Mouse (Mus musculus) activated CD4-positive, CD25-positive, alpha-beta regulatory T cell, adult 4 months (primary cell): ENCODE results near the gene Cage1. TPM values are rescaled to one million over a fixed set of nuclear protein-coding genes. Genes with fewer than 3 reads are reported as not detected.

Source experiments
- ATAC-seq: one replicate; pipeline ENCODE4 v1.8.0; 2017
- polyA plus RNA-seq, 2 experiments: library from polyadenylated mRNA; unstranded; fragments of 100-300 nt; shearing (Covaris generic); gene quantifications; one replicate each; pipeline ENCODE4 v1.2.1; 2017

The Cage1 gene
- polyA plus RNA-seq, 2 experiments from 2014 or later: 1.5 to 2.4 TPM

DNA sequence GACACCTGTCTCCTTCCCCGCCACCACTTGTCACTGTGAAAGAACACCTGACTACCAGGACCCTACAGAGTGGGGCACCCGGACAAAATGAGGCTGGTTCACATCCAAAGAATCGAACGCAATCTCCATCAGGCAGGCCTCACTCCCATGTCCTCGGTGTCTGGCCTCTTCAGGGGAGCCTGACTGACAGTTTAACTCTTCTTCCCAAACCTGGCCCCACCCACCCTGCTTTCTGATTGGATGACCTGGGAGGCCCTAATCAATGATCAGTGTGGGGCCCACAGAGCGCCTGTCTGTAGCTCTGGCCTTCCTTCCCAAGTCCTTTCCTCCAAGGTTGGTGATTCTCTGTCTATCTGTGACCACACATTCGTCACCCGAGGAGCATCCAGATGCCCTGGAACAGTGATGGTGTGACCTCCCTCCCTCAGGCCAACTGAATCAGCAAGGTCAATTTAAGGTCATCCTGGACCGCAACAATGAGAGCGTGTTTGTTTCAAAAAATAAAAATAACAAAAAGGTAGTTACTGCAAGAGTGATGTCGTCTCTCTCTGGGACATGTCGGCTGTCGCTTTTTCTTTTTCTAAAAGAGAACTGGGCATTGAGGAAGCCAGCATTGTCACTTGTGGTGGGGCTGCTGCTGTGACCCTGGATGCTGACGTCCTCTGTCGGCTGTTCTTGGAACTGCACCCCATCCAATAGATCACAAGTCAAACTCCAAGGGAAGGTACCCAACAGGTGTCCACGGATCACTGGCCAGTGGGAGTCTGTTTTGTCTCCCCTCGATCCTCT is 71.5 kb downstream of the Cage1 start:
- no peak for ATAC-seq

DNA sequence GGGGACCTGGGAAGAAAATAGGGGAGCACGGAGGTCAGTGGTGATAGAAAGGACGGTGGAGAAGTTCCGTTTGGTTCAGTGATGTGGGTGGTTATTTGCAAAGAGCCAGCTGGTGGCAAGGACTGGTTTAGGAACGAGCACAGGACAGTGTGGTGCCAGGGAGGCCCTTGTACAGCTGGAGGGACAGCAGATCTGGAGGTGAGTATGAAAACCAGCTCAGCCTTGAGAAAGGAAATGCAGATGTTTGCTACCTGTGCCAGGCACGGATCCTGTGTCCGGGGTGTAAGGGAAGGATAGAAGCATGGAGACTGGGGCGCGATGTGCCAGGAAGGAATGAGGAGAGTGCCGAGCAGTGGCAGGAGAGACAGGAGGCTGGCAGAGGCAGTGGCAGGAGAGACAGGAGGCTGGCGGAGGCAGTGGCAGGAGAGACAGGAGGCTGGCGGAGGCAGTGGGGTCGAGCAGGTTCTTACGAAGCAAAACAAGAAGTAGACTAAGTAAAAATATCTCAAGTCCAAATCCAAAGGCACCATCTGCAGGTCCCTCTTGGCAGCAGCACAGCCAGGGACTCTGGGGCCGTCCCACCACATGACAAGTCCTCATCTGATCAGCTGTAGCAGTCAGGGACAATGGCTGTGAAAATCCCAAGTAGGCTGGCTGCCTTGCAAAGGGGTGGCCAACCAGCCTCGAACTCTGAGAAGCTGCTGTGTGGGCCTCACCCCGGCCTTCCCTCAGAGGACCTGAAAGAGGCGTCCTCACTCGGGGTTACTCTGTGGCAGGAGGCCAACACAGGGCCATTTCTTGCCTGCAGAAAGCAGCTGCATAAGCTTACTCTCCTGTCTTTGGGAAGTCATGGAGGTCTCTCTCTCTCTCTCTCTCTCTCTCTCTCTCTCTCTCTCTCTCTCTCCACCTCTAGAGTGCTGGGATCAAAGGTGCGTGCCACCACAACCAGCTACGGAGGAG is 72.5 kb downstream of the Cage1 start:
- ATAC-seq: no peak

DNA sequence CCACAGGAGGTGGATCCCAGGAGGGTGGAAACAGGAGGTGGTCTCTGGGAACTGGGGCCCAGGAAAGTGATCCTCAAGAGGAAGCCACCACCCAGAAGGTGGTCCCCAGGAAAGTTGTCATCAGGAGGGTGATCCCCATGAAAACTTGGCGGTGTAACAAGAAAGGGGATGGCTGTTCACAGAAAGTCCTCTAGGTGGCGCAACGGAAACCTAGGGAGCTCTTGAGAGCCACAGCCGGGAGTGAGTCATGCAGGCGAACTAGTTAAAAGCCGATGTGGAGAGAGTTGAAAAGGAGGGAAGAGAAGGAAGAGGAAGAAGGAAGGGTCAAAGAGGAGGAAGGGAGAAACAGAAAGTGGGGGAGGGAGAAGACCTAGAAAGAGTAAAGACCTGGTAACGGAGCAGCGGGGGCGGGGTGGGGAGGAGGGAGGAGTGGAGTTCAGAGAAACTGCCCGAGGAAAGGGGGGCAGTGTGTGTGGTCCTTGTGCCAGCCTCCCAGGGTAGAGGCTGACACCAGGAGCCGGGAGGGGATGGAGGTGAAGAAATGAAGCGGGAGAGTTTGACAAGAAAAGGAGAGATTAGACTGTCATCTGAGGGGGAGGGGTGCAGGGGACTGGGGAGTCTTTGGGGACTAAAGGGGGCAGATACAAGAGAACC is 73.4 kb downstream of the Cage1 start:
- peak; percentile 83 for ATAC-seq

DNA sequence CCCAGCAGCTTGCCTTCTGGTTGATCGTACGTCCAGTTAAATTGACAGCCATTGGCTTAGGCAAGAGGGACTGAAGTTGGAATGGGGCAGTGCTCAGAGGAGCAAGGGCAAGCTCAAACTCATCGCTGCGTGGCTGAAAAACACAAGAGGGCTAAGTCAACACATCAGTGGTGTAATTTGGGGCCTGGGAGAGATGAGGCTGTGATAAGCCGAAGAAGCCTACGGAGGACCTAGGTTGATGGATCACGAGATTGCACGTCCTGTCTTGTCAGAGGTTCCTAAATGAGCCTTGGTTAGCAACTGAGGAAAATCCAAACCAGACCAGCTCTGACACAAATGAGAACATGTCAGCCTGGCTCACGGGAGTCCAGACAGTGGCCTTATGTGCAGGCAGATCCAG is 74.3 kb downstream of the Cage1 start:
- ATAC-seq: no peak

DNA sequence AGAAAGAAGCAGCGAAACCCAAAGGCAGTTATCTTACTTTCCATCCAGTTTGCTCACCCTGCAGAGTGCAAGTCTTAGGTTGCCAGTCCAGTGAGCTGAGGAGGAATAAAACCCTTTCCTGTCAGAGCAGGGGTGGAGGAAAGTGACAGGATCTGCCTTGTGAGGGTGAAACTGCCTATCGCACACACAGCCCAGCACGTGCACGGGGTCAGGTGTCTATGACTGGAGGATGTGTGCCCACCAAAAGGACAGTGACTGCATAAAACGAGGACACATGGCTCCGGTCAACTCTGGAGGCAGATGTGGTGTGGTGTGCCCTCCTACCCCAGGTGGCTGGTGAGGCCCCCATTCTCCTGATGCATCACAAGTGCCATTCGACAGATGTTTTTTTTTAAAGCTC is 76.9 kb downstream of the Cage1 start:
- ATAC-seq: no peak

DNA sequence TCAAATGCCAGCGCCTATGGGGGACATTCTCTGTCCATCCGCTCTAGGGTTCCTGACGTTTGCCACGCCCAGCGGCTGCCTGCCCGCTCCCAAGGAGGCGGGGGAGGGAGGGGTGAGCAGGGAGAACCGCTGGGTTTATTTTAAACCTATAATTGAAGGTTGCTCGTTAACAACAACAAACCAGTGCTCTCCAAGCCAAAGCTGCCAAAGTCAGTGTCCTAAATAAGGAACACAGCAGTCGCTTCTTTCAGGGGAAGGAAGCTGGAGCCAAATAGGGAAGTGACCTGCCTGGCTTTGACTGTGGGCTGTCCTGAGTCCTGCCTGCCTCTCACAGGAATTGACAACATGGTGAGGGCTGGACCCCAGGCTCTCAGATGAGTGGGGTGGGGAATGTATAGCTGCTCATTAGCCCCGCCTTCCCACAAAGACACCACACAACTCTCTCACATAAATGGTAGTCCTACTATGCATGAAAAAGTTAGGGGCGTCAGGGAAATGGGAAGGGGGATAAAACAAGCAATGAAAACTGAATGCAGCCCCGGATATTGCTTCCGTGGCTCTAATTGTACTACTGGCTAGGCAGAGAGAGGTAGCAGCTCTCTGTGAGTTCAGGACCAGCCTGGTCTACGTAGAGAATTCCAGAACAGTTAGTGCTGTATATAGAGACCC is 77.5 kb downstream of the Cage1 start:
- ATAC-seq: no peak

DNA sequence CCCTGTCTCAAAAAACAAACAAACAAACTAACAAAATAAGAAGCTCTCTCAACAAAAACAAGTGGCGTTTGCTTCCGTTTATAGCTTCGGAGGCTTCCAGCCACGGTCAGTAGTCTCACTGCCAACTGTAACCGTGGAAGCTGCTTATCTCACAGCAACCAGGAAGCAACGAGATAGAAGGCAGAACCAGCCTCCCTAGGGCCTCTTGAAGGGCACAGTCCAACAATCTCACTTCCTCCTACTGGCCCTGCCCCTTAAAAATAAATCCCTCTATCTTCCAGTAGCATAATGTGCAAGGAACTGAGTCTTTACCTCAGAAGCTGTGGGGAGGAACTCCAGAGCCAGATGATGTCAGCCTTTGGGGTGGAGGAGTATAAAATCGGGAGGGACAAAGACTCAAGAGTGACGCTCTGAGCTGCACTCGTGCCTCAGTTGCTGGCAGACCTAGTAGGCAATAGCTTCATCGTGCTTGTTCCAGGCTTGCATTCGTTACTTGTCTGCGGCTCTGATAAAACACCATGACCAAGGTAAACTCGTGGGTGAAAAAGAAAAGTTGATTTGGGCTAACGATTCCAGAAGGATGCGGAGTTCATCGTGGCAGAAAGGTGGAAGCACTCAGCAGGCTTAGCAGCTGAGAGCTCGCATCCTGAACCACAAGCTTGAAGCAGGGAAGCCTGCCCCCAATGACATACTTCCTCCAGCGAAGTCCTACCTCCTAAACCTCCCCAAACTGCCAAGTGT is 78.2 kb downstream of the Cage1 start:
- ATAC-seq: no peak

Other genes with a start within 250 kb of the Cage1 start
- gene Ssr1, start 42.9 kb downstream of the Cage1 start, polyA plus RNA-seq: 100 to 1,000 TPM; 109 to 123 TPM
- gene Riok1, start 74 bp downstream of the Cage1 start, polyA plus RNA-seq: 100 to 1,000 TPM in 1 of 2 experiments, 10 to 100 TPM in 1; 82.1 to 103 TPM
- gene Dsp, start 114.2 kb upstream of the Cage1 start, polyA plus RNA-seq: under 1 TPM; 0.15 to 0.28 TPM
- 10 to 100 TPM; 45.9 to 58.9 TPM for gene Snrnp48, start 167.9 kb upstream of the Cage1 start, polyA plus RNA-seq